8 mouse cellular contexts compared by ENCODE assay signal in the genomic region with DNA sequence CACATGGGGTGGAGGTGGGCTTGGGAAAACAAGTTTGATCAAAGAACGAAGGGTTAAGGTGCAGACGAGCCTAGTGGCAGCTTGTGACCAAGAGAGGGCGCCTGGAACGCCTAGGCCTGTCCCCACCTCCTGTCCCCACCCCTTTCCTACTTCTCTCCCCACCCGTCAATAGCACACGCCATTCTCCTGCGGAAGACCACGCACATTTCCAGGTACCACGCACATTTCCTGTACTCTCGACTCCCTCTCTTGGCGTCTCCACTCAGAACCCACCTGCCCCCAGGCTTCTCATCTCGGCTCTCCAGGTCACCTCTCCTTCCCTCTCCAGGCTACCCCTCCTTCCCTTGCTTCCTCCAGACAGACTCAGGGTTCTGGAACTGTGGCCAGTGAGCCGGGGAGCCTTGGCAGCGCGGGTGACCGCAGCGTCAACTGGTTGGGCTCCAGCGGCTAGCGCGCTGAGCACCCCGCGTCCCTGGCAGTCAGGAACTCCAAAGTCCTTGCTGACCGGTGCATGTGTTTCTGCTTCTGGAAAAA. TPM values are rescaled to one million over a fixed set of nuclear protein-coding genes. Genes with fewer than 3 reads are reported as not detected.
DNase-seq lines count a peak whose midpoint lies in the region; ATAC-seq and TF ChIP-seq lines count a peak whose summit lies in the region.

No protein-coding gene starts in this region.

- peak; percentile 75 for DNase-seq in R1 (ENCODE audit: low read depth, low spot score)
- DNase-seq in cerebellum, adult 8-10 months, result peak; percentile 81
- peak; percentile 91 for DNase-seq in gastrocnemius, adult 18-20 months (ENCODE audit: low spot score)
- peak; percentile 67 to 70 for DNase-seq in left cerebral cortex, adult 2 months (ENCODE audit: extremely low spot score in 1 of 2, low spot score in 2 of 2)
- DNase-seq in retina, postnatal 1 day, result peak; percentile 82
- DNase-seq in c-Kit-positive CD71-positive TER-119-positive erythroid progenitor cells, embryonic 14.5 days (ENCODE audit: low spot score), result no peak

- peak; percentile 79 for TF ChIP-seq CTCF in left cerebral cortex, adult 2 months (IDR thresholded peaks at IDR 0.05)

- ATAC-seq in hindbrain, embryonic 13.5 days (ENCODE audit: low FRiP score), result peak; percentile 46; the same call in 1 of the 2 replicates

- no peaks in the 10 kb centered on the region for H3K9me3 ChIP-seq in hindbrain, embryonic 13.5 days

- peaks cover 68% of the 10 kb centered on the region for H3K4me1 ChIP-seq in hindbrain, embryonic 13.5 days (replicated peaks)

- H3K9ac ChIP-seq in hindbrain, embryonic 13.5 days, result peak overlapping the region; percentile 75

- H3K4me3 ChIP-seq in hindbrain, embryonic 13.5 days, result peak overlapping the region; percentile 52
- H3K4me3 ChIP-seq in left cerebral cortex, adult 2 months, result peak overlapping the region; percentile 61
- peak overlapping the region; percentile 56 for H3K4me3 ChIP-seq in macrophage (ENCODE audit: inconsistent target)

- peak overlapping the region; percentile 78 for H3K27ac ChIP-seq in hindbrain, embryonic 13.5 days
- peak overlapping the region; percentile 83 for H3K27ac ChIP-seq in left cerebral cortex, adult 2 months
- peak overlapping the region; percentile 27; the same call in 1 of the 2 replicates for H3K27ac ChIP-seq in macrophage

- H3K4me2 ChIP-seq in hindbrain, embryonic 13.5 days, result peak overlapping the region; percentile 73

- intact Hi-C loops in left cerebral cortex, adult 2 months (cut with DNase I), result loop anchor here (1.0 kb wide), 1 partner anchor 28 kb away; a partner anchor contains a TSS

- no peaks in the 10 kb centered on the region for H3K79me2 ChIP-seq in macrophage (ENCODE audit: inconsistent target)

- no peaks in the 10 kb centered on the region for H3K36me3 ChIP-seq in hindbrain, embryonic 13.5 days
- H3K36me3 ChIP-seq in macrophage (ENCODE audit: inconsistent target), result no peaks in the 10 kb centered on the region

- 2% methylated on average over 23 of the region's 23 CpGs for WGBS in hindbrain, embryonic 13.5 days
- 1% methylated on average over 23 of the region's 23 CpGs for WGBS in macrophage (ENCODE audit: missing documents)

- 0 out of 2 replicates have a peak, but pooled peaks cover 3% of the 10 kb centered on the region for H3K27me3 ChIP-seq in hindbrain, embryonic 13.5 days

RNA-seq across cellular contexts. Expression of a gene that starts 1.1 kb away (rescaled TPM):
- 10 to 100 TPM; 16.9 to 17.0 TPM for total RNA-seq in gastrocnemius, adult 18-20 months (2021)
- polyA plus RNA-seq in hindbrain, embryonic 13.5 days (2015; fragmentation: Nextera tagmentation; extraction: Ambion mirVana), result 51.7 and 52.7 TPM in 2 replicates
- 10 to 100 TPM; 38.4 to 38.6 TPM for total RNA-seq in left cerebral cortex, adult 2 months (2021)
- total RNA-seq in macrophage (2018; cell fraction: chromatin; rRNA removed), result 1 to 10 TPM in 20 of 26 experiments, under 1 TPM in 1, not detected in 5; 0.98 to 8.7 (median 2.8) TPM
- 1 to 10 TPM; 1.5 to 9.6 (median 3.8) TPM for total RNA-seq in macrophage (2018; cell fraction: cytosol; rRNA removed)
- 10 to 100 TPM in 1 of 26 experiments, 1 to 10 TPM in 24, under 1 TPM in 1; 0.67 to 11.0 (median 2.1) TPM for total RNA-seq in macrophage (2018; cell fraction: nucleus; rRNA removed)
- 3.5 to 10.0 TPM (median 5.9 TPM) in 3 replicates for polyA plus RNA-seq in macrophage (2018)

RNA-seq across cellular contexts. Expression of a gene that starts 1.3 kb away (rescaled TPM):
- 1 to 10 TPM; 4.0 to 4.1 TPM for total RNA-seq in gastrocnemius, adult 18-20 months (2021)
- 6.9 and 7.3 TPM in 2 replicates for polyA plus RNA-seq in hindbrain, embryonic 13.5 days (2015; fragmentation: Nextera tagmentation; extraction: Ambion mirVana)
- total RNA-seq in left cerebral cortex, adult 2 months (2021), result 10 to 100 TPM; 12.2 to 14.1 TPM
- total RNA-seq in macrophage (2018; cell fraction: chromatin; rRNA removed), result 10 to 100 TPM in 4 of 26 experiments, 1 to 10 TPM in 21, under 1 TPM in 1; 0.99 to 13.3 (median 3.2) TPM
- 10 to 100 TPM in 12 of 26 experiments, 1 to 10 TPM in 14; 6.7 to 20.3 (median 9.4) TPM for total RNA-seq in macrophage (2018; cell fraction: cytosol; rRNA removed)
- 10 to 100 TPM in 4 of 26 experiments, 1 to 10 TPM in 22; 1.7 to 23.4 (median 4.4) TPM for total RNA-seq in macrophage (2018; cell fraction: nucleus; rRNA removed)
- polyA plus RNA-seq in macrophage (2018), result 10.0 to 22.7 TPM (median 15.4 TPM) in 3 replicates

RNA-seq across cellular contexts. Expression of a gene that starts 4.5 kb away (rescaled TPM):
- total RNA-seq in gastrocnemius, adult 18-20 months (2021), result 10 to 100 TPM; 54.7 to 69.6 TPM
- polyA plus RNA-seq in hindbrain, embryonic 13.5 days (2015; fragmentation: Nextera tagmentation; extraction: Ambion mirVana), result 248 and 259 TPM in 2 replicates
- 100 to 1,000 TPM; 202 to 207 TPM for total RNA-seq in left cerebral cortex, adult 2 months (2021)
- total RNA-seq in macrophage (2018; cell fraction: chromatin; rRNA removed), result 10 to 100 TPM in 12 of 26 experiments, 1 to 10 TPM in 14; 1.6 to 28.3 (median 8.9) TPM
- 1 to 10 TPM; 1.3 to 7.8 (median 3.1) TPM for total RNA-seq in macrophage (2018; cell fraction: cytosol; rRNA removed)
- 1 to 10 TPM in 25 of 26 experiments, not detected in 1; 1.2 to 8.9 (median 2.7) TPM for total RNA-seq in macrophage (2018; cell fraction: nucleus; rRNA removed)
- polyA plus RNA-seq in macrophage (2018), result 2.8 to 4.6 TPM (median 4.5 TPM) in 3 replicates

RNA-seq across cellular contexts. Expression of a gene that starts 10.4 kb away (rescaled TPM):
- total RNA-seq in gastrocnemius, adult 18-20 months (2021), result 10 to 100 TPM; 10.0 to 13.0 TPM
- 25.1 and 28.6 TPM in 2 replicates for polyA plus RNA-seq in hindbrain, embryonic 13.5 days (2015; fragmentation: Nextera tagmentation; extraction: Ambion mirVana)
- total RNA-seq in left cerebral cortex, adult 2 months (2021), result 10 to 100 TPM; 16.0 to 18.7 TPM
- total RNA-seq in macrophage (2018; cell fraction: chromatin; rRNA removed), result 1 to 10 TPM in 24 of 26 experiments, under 1 TPM in 2; 0.78 to 7.7 (median 2.6) TPM
- total RNA-seq in macrophage (2018; cell fraction: cytosol; rRNA removed), result 1 to 10 TPM in 24 of 26 experiments, under 1 TPM in 2; 0.88 to 6.0 (median 2.2) TPM
- total RNA-seq in macrophage (2018; cell fraction: nucleus; rRNA removed), result 1 to 10 TPM in 23 of 26 experiments, under 1 TPM in 2, not detected in 1; 0.67 to 7.6 (median 2.2) TPM
- polyA plus RNA-seq in macrophage (2018), result 2.5 to 5.7 TPM (median 2.6 TPM) in 3 replicates

RNA-seq across cellular contexts. Expression of a gene that starts 17.2 kb away (rescaled TPM):
- under 1 TPM; 0.14 to 0.21 TPM for total RNA-seq in gastrocnemius, adult 18-20 months (2021)
- polyA plus RNA-seq in hindbrain, embryonic 13.5 days (2015; fragmentation: Nextera tagmentation; extraction: Ambion mirVana), result 0.60 and 0.68 TPM in 2 replicates
- total RNA-seq in left cerebral cortex, adult 2 months (2021), result 1 to 10 TPM; 7.4 to 7.6 TPM
- under 1 TPM in 12 of 26 experiments, not detected in 14; 0.29 to 0.97 (median 0.66) TPM for total RNA-seq in macrophage (2018; cell fraction: chromatin; rRNA removed)
- total RNA-seq in macrophage (2018; cell fraction: cytosol; rRNA removed), result under 1 TPM in 1 of 26 experiments, not detected in 25; 0.07 TPM
- under 1 TPM in 10 of 26 experiments, not detected in 16; 0.22 to 0.55 (median 0.35) TPM for total RNA-seq in macrophage (2018; cell fraction: nucleus; rRNA removed)
- not detected in 3 replicates for polyA plus RNA-seq in macrophage (2018)

Comparison
In these comparisons a context has a peak if more than half of its experiments do, and no peak if none do; other contexts are left out.
1. H3K27ac ChIP-seq: peak in every context shown above with its lines; median percentile 83 in left cerebral cortex, adult 2 months; 78 in hindbrain, embryonic 13.5 days; 27 in macrophage.